ENCODE assay signal across 12 mouse cellular contexts in genomic region chr15:83515018-83515417, GRCm38 (mm10). TPM values are rescaled to one million over a fixed set of nuclear protein-coding genes. Genes with fewer than 3 reads are reported as not detected.
"Had no signal": no experiment of that assay in that cellular context is flagged by ENCODE, and none has a peak within 500 bp of the region (broad histone marks: within the 10 kb centered on the region; RNA-seq: fewer than 3 reads in every experiment).

No protein-coding gene starts in this region.

- DNase-seq: kidney, adult 11 months; kidney, adult 9 months; kidney, postnatal 36 days; left cerebral cortex, postnatal 4 days; lung, embryonic 14.5 days; lung, postnatal 10 days; lung, postnatal 4 days; thymus, adult 18-20 months; thymus, postnatal 14 days had no signal

RNA-seq across cellular contexts. Expression of gene Bik, which starts 11.6 kb away (rescaled TPM):
- total RNA-seq: layer of hippocampus, adult 2 months; left cerebral cortex, adult 18-20 months; left cerebral cortex, postnatal 4 days; monocyte, adult 5-6 weeks had no signal
